Mouse (Mus musculus): ENCODE measurements around the gene Anxa5.

GRCm38 (mm10) chr3:36494613-36495012, 18.9 kb upstream of the Anxa5 start:
- TF ChIP-seq CTCF (IDR thresholded peaks at IDR 0.05; ENCODE audit: borderline replicate concordance, insufficient read depth, low read depth, low read length) = no peak
- no peak for TF ChIP-seq POLR2A (IDR thresholded peaks at IDR 0.05; ENCODE audit: borderline replicate concordance, insufficient read depth, low read length)
